ENCODE assay signal across 16 mouse cellular contexts in genomic region chr5:102803675-102804074, GRCm38 (mm10).
DNase-seq lines count a peak whose midpoint lies in the region; ATAC-seq and TF ChIP-seq lines count a peak whose summit lies in the region.
"Had no signal": no experiment of that assay in that cellular context is flagged by ENCODE, and none has a peak within 500 bp of the region (broad histone marks: within the 10 kb centered on the region; RNA-seq: fewer than 3 reads in every experiment).

No protein-coding gene starts in this region.

- no peak overlapping the region for H3K4me3 ChIP-seq in hindbrain, embryonic 13.5 days
- no peak overlapping the region for H3K4me3 ChIP-seq in hindbrain, embryonic 16.5 days (ENCODE audit: low read length)
- H3K4me3 ChIP-seq in kidney, adult 2 months (ENCODE audit: insufficient read depth, low read depth, low read length), result no peak overlapping the region
- H3K4me3 ChIP-seq in kidney, postnatal 0 days (replicated peaks; ENCODE audit: low read depth, low read length), result no peak overlapping the region
- H3K4me3 ChIP-seq: embryonic facial prominence, embryonic 15.5 days; megakaryocyte, embryonic 14.5 days had no signal

- WGBS in hindbrain, embryonic 13.5 days, result 44% methylated on average over 4 of the region's 4 CpGs
- WGBS in hindbrain, embryonic 16.5 days, result 35% methylated on average over 4 of the region's 4 CpGs
- 32% methylated on average over 4 of the region's 4 CpGs for WGBS in kidney, adult 2 months
- 26% methylated on average over 4 of the region's 4 CpGs for WGBS in kidney, postnatal 0 days

- no peak overlapping the region for H3K9ac ChIP-seq in hindbrain, embryonic 13.5 days
- no peak overlapping the region for H3K9ac ChIP-seq in hindbrain, embryonic 16.5 days (ENCODE audit: low read depth, low read length)
- no peak overlapping the region for H3K9ac ChIP-seq in kidney, postnatal 0 days (ENCODE audit: low read depth, low read length)
- H3K9ac ChIP-seq: embryonic facial prominence, embryonic 15.5 days; liver, embryonic 14.5 days had no signal

- no peak for TF ChIP-seq POLR2A in kidney, adult 2 months (IDR thresholded peaks at IDR 0.05; ENCODE audit: low read depth, low read length)

- no peak for TF ChIP-seq CTCF in kidney, adult 2 months (conservative IDR thresholded peaks at IDR 0.05; ENCODE audit: insufficient read depth, insufficient read length, low read depth, low read length)
- no peak for TF ChIP-seq CTCF in kidney, postnatal 0 days (IDR thresholded peaks at IDR 0.05; ENCODE audit: low read depth)

- peak overlapping the region; percentile 30; the same call in 1 of the 2 replicates for H3K27ac ChIP-seq in hindbrain, embryonic 13.5 days
- H3K27ac ChIP-seq in hindbrain, embryonic 16.5 days (ENCODE audit: low read depth, low read length), result no peak overlapping the region
- no peak overlapping the region for H3K27ac ChIP-seq in kidney, adult 2 months (ENCODE audit: insufficient read depth, low read depth, low read length)
- H3K27ac ChIP-seq in kidney, postnatal 0 days, result peak overlapping the region; percentile 25; the same call in 1 of the 2 replicates
- H3K27ac ChIP-seq: embryonic facial prominence, embryonic 15.5 days; liver, embryonic 14.5 days had no signal

- H3K4me1 ChIP-seq in hindbrain, embryonic 13.5 days (replicated peaks), result peaks cover 8% of the 10 kb centered on the region; the same call in 1 of the 2 replicates
- H3K4me1 ChIP-seq in hindbrain, embryonic 16.5 days (ENCODE audit: control insufficient read depth, insufficient read depth, low read depth, low read length), result no peaks in the 10 kb centered on the region
- H3K4me1 ChIP-seq in kidney, adult 2 months (ENCODE audit: control insufficient read depth, insufficient read depth, low read length), result peaks cover 25% of the 10 kb centered on the region; the same call in 1 of the 2 replicates
- 0 out of 2 replicates have a peak, but pooled peaks cover 4% of the 10 kb centered on the region for H3K4me1 ChIP-seq in kidney, postnatal 0 days (replicated peaks; ENCODE audit: insufficient read depth, low read length)
- H3K4me1 ChIP-seq: embryonic facial prominence, embryonic 15.5 days; megakaryocyte, embryonic 14.5 days had no signal

- no peaks in the 10 kb centered on the region for H3K9me3 ChIP-seq in hindbrain, embryonic 13.5 days
- no peaks in the 10 kb centered on the region for H3K9me3 ChIP-seq in hindbrain, embryonic 16.5 days (ENCODE audit: control insufficient read depth, low read length)
- no peaks in the 10 kb centered on the region for H3K9me3 ChIP-seq in kidney, postnatal 0 days (replicated peaks; ENCODE audit: low read length)
- H3K9me3 ChIP-seq: embryonic facial prominence, embryonic 15.5 days; megakaryocyte, embryonic 14.5 days had no signal

- no peak for ATAC-seq in hindbrain, embryonic 13.5 days (ENCODE audit: low FRiP score)
- no peak for ATAC-seq in hindbrain, embryonic 16.5 days
- peak; percentile 84 for ATAC-seq in kidney, postnatal 0 days (replicated peaks; ENCODE audit: low FRiP score, low read depth)
- ATAC-seq: forebrain, embryonic 14.5 days; inflammation-experienced regulatory T-cells, adult 6 months had no signal

- H3K27me3 ChIP-seq in hindbrain, embryonic 13.5 days, result no peaks in the 10 kb centered on the region
- H3K27me3 ChIP-seq in hindbrain, embryonic 16.5 days (replicated peaks; ENCODE audit: control insufficient read depth, insufficient read depth, low read length), result no peaks in the 10 kb centered on the region
- H3K27me3 ChIP-seq in kidney, adult 2 months (replicated peaks; ENCODE audit: control insufficient read depth, insufficient read depth, low read length), result no peaks in the 10 kb centered on the region
- H3K27me3 ChIP-seq in kidney, postnatal 0 days (ENCODE audit: insufficient read depth, low read length), result no peaks in the 10 kb centered on the region
- H3K27me3 ChIP-seq: embryonic facial prominence, embryonic 15.5 days; megakaryocyte, embryonic 14.5 days had no signal

- no peak overlapping the region for H3K4me2 ChIP-seq in hindbrain, embryonic 13.5 days
- H3K4me2 ChIP-seq in hindbrain, embryonic 16.5 days (ENCODE audit: low read length), result no peak overlapping the region
- no peak overlapping the region for H3K4me2 ChIP-seq in kidney, postnatal 0 days (ENCODE audit: low read length)
- H3K4me2 ChIP-seq: embryonic facial prominence, embryonic 15.5 days had no signal

- peak; percentile 77 for DNase-seq in kidney, adult 2 months
- DNase-seq in kidney, postnatal 0 days (ENCODE audit: low spot score), result peak; percentile 75
- peak; percentile 39 for DNase-seq in lung, postnatal 36 days
- DNase-seq in cerebellum, postnatal 10 days, result no peak
- DNase-seq in left cerebral cortex, adult 18-20 months (ENCODE audit: low spot score in 2 of 2), result no peak
- DNase-seq: cerebellum, postnatal 36 days; gastrocnemius, postnatal 14 days; left cerebral cortex, postnatal 4 days; thymus, adult 18-20 months had no signal

- H3K36me3 ChIP-seq in hindbrain, embryonic 13.5 days, result no peaks in the 10 kb centered on the region
- H3K36me3 ChIP-seq in hindbrain, embryonic 16.5 days (ENCODE audit: control insufficient read depth, insufficient read depth, low read length), result no peaks in the 10 kb centered on the region
- peaks cover 2% of the 10 kb centered on the region; the same call in 1 of the 2 replicates for H3K36me3 ChIP-seq in kidney, adult 2 months (ENCODE audit: control insufficient read depth, insufficient read depth, low read length)
- H3K36me3 ChIP-seq in kidney, postnatal 0 days (ENCODE audit: insufficient read depth, low read length), result no peaks in the 10 kb centered on the region
- H3K36me3 ChIP-seq: embryonic facial prominence, embryonic 15.5 days had no signal

Comparison
In these comparisons a context has a peak if more than half of its experiments do, and no peak if none do; other contexts are left out.
1. H3K27ac ChIP-seq: peak in hindbrain, embryonic 13.5 days (single experiment) and kidney, postnatal 0 days (single experiment); none in hindbrain, embryonic 16.5 days (single experiment) and kidney, adult 2 months (single experiment).
2. DNase-seq: peak in kidney, adult 2 months (single experiment), kidney, postnatal 0 days (single experiment) and lung, postnatal 36 days (single experiment); none in cerebellum, postnatal 10 days (0 of 2) and left cerebral cortex, adult 18-20 months (0 of 2).